Mouse (Mus musculus) cerebellum, adult 18-20 months (tissue): ENCODE measurements around the gene Rgs9.
A peak's percentile ranks its signal among the peaks of the same experiment; 100 is the strongest.
"Not testable (repeated sequence)": the region's sequence is repeated elsewhere in the genome, so short reads cannot be mapped to it uniquely, and the experiment has no call there.

Source experiments
- DNase-seq, 2 experiments: peaks; one replicate each; pipeline ENCODE4 v3.0.0; 2021

Rgs9 gene

GRCm38 (mm10) chr11:109297710-109298375 is at the start of gene Rgs9:
Rgs9 (minus strand) TSS chr11:109298129.
- peak; percentile 94 to 96 for DNase-seq

- DNase-seq, result peak; percentile 94
These were observed 49.5 kb upstream of the Rgs9 start for GRCm38 (mm10) chr11:109347242-109347959.

GRCm38 (mm10) chr11:109343991-109344599 is 46.2 kb upstream of the Rgs9 start:
- DNase-seq, result peak; percentile 72 to 74

GRCm38 (mm10) chr11:109343558-109343957 is 45.6 kb upstream of the Rgs9 start:
- DNase-seq, result no peak

- DNase-seq, result not testable (repeated sequence)
These were observed 44.7 kb upstream of the Rgs9 start for GRCm38 (mm10) chr11:109342666-109343065.

- no peak for DNase-seq
These were observed 42.6 kb upstream of the Rgs9 start for GRCm38 (mm10) chr11:109340541-109340940.

- no peak for DNase-seq
These were observed 41.4 kb upstream of the Rgs9 start for GRCm38 (mm10) chr11:109339155-109339938.

GRCm38 (mm10) chr11:109335890-109336289 is 38.0 kb upstream of the Rgs9 start:
- DNase-seq, result no peak

GRCm38 (mm10) chr11:109334773-109335172 is 36.8 kb upstream of the Rgs9 start:
- DNase-seq, result no peak

GRCm38 (mm10) chr11:109332722-109333121 is 34.8 kb upstream of the Rgs9 start:
- no peak for DNase-seq

- peak; percentile 94 to 96 for DNase-seq
These were observed 33.5 kb upstream of the Rgs9 start for GRCm38 (mm10) chr11:109331424-109331824.

- DNase-seq, result no peak
These were observed 32.9 kb upstream of the Rgs9 start for GRCm38 (mm10) chr11:109330706-109331393.

- no peak for DNase-seq
These were observed 31.4 kb upstream of the Rgs9 start for GRCm38 (mm10) chr11:109329331-109329730.

- no peak for DNase-seq
These were observed 30.0 kb upstream of the Rgs9 start for GRCm38 (mm10) chr11:109327952-109328351.

- DNase-seq, result no peak
These were observed 29.5 kb upstream of the Rgs9 start for GRCm38 (mm10) chr11:109327381-109327780.

- DNase-seq, result no peak
These were observed 28.3 kb upstream of the Rgs9 start for GRCm38 (mm10) chr11:109326270-109326669.

- DNase-seq, result peak; percentile 81 to 83
These were observed 22.5 kb upstream of the Rgs9 start for GRCm38 (mm10) chr11:109320361-109320933.

- DNase-seq, result peak; percentile 70 to 80
These were observed 22.0 kb upstream of the Rgs9 start for GRCm38 (mm10) chr11:109319946-109320345.

GRCm38 (mm10) chr11:109319471-109319870 is 21.5 kb upstream of the Rgs9 start:
- no peak for DNase-seq

GRCm38 (mm10) chr11:109316921-109317320 is 19.0 kb upstream of the Rgs9 start:
- peak; percentile 54 to 62 for DNase-seq

GRCm38 (mm10) chr11:109311885-109312605 is 14.1 kb upstream of the Rgs9 start:
- peak; percentile 80 to 87 for DNase-seq
